Mouse (Mus musculus): ENCODE data around the gene Fam84b.

Fam84b gene

DNA sequence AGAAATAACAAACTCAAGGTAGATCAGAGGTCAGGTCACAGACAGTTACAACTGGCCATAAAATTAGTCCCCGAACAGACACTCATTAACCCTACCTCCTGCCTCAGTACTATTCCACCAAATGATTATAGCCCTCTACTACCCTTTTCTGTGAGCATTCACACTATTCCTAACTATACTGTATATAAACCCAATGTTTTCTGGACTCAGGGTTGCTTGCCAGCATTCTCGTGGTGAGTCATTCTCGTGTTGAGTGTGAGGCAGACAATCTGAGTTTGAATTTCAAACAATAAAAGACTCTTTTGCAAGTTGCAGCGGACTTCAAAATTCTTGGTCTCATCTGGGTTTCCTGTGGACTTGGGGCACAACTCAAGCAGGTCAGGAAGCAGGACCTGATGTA is 74.5 kb downstream of the Fam84b start:
- POLR2A ChIA-PET: no interaction called here
- CTCF ChIA-PET: no interaction called here

All from embryonic stem cell, embryonic (primary cell).